Mouse (Mus musculus): ENCODE measurements around the gene Thada. TPM values are rescaled to one million over a fixed set of nuclear protein-coding genes. Genes with fewer than 3 reads are reported as not detected.

Gene Thada
- total and polyA plus RNA-seq, 3 experiments = 17.3 to 26.7 (median 22.2) TPM

GRCm38 (mm10) chr17:84194282-84195002, 271.6 kb downstream of the Thada start:
- Histone ChIP-seq H3K9ac (ENCODE audit: insufficient read depth, low read depth) (no peak overlapping the region), H3K27ac (ENCODE audit: insufficient read depth, low read depth) (no peak overlapping the region), H3K9me3 (replicated peaks; ENCODE audit: low read length) (no peaks in the 10 kb centered on the region), H3K4me3 (replicated peaks in 1 of 3; ENCODE audit: low read depth in 2 of 3, low read length in 2 of 3, poor library complexity in 1 of 3) (no peak overlapping the region), H3K36me3 (replicated peaks in 1 of 2; ENCODE audit: control insufficient read depth in 1 of 2, insufficient read depth in 1 of 2, low read length in 1 of 2) (peaks cover 31 to 84% of the 10 kb centered on the region in 2 experiments), H3K4me2 (ENCODE audit: insufficient read depth, low read depth, poor library complexity, severe bottlenecking) (no peak overlapping the region), H3K79me2 (replicated peaks; ENCODE audit: control insufficient read depth, extremely low read depth, insufficient read depth, poor library complexity, severe bottlenecking) (no peaks in the 10 kb centered on the region), H3K4me1 (ENCODE audit: control insufficient read depth in 1 of 2, insufficient read depth in 2 of 2) (peaks cover 12 to 54% of the 10 kb centered on the region in 2 experiments), H3K27me3 (replicated peaks) (no peaks in the 10 kb centered on the region)
- DNase-seq (ENCODE audit: extremely low read depth) = no peak
- in situ Hi-C loops (cut with MboI; ENCODE audit: low pct_ligation_motif_present, low pct_unique_long_range_greater_than_20kb, low sequenced_read_pairs) (loop anchor here (5.0 to 10.0 kb wide), 3 partner anchors 183 to 320 kb away; no protein-coding TSS in a partner anchor), dilution Hi-C loops (cut with MboI; ENCODE audit: extremely low pct_ligation_motif_present, extremely low pct_unique_long_range_greater_than_20kb, low sequenced_read_pairs) (no loop called here)
- no peak for TF ChIP-seq IRF4 (IDR thresholded peaks at IDR 0.05; ENCODE audit: low read depth, low read length)
- no peak for TF ChIP-seq JUND (conservative IDR thresholded peaks at IDR 0.05; ENCODE audit: low read depth, low read length)
- TF ChIP-seq ZKSCAN1 (IDR thresholded peaks at IDR 0.05; ENCODE audit: borderline replicate concordance, low read depth, low read length) = no peak
- TF ChIP-seq MAFK (IDR thresholded peaks at IDR 0.05; ENCODE audit: insufficient replicate concordance, low read length) = no peak
- TF ChIP-seq NRF1 (IDR thresholded peaks at IDR 0.05; ENCODE audit: low read depth, low read length) = no peak
- no peak for TF ChIP-seq ZNF384 (IDR thresholded peaks at IDR 0.05; ENCODE audit: low read depth, low read length)
- TF ChIP-seq RCOR1 (conservative IDR thresholded peaks at IDR 0.05; ENCODE audit: low read depth, low read length) = no peak
- TF ChIP-seq E2F4 (IDR thresholded peaks at IDR 0.05; ENCODE audit: insufficient replicate concordance, low read depth, low read length) = no peak
- TF ChIP-seq MAZ (IDR thresholded peaks at IDR 0.05; ENCODE audit: low read depth, low read length) = no peak

GRCm38 (mm10) chr17:84193411-84193810, 272.6 kb downstream of the Thada start:
- Histone ChIP-seq H3K27me3 (replicated peaks) (no peaks in the 10 kb centered on the region), H3K4me1 (ENCODE audit: control insufficient read depth in 1 of 2, insufficient read depth in 2 of 2) (peaks cover 15 to 63% of the 10 kb centered on the region in 2 experiments), H3K9ac (ENCODE audit: insufficient read depth, low read depth) (no peak overlapping the region), H3K27ac (ENCODE audit: insufficient read depth, low read depth) (no peak overlapping the region), H3K36me3 (replicated peaks in 1 of 2; ENCODE audit: control insufficient read depth in 1 of 2, insufficient read depth in 1 of 2, low read length in 1 of 2) (peaks cover 31 to 88% of the 10 kb centered on the region in 2 experiments), H3K79me2 (replicated peaks; ENCODE audit: control insufficient read depth, extremely low read depth, insufficient read depth, poor library complexity, severe bottlenecking) (no peaks in the 10 kb centered on the region), H3K9me3 (replicated peaks; ENCODE audit: low read length) (no peaks in the 10 kb centered on the region), H3K4me2 (ENCODE audit: insufficient read depth, low read depth, poor library complexity, severe bottlenecking) (no peak overlapping the region), H3K4me3 (replicated peaks in 1 of 3; ENCODE audit: low read depth in 2 of 3, low read length in 2 of 3, poor library complexity in 1 of 3) (no peak overlapping the region)
- in situ Hi-C loops (cut with MboI; ENCODE audit: low pct_ligation_motif_present, low pct_unique_long_range_greater_than_20kb, low sequenced_read_pairs) = loop anchor here (10.0 kb wide), 2 partner anchors 199 to 319 kb away; no protein-coding TSS in a partner anchor
- TF ChIP-seq CHD1 (IDR thresholded peaks at IDR 0.05; ENCODE audit: low read depth, low read length) (no peak), ETS1 (conservative IDR thresholded peaks at IDR 0.05; ENCODE audit: low read depth, low read length) (no peak), ZC3H11A (IDR thresholded peaks at IDR 0.05; ENCODE audit: low read depth, low read length) (no peak), JUND (conservative IDR thresholded peaks at IDR 0.05; ENCODE audit: low read depth, low read length) (no peak)
- dilution Hi-C loops (cut with MboI; ENCODE audit: extremely low pct_ligation_motif_present, extremely low pct_unique_long_range_greater_than_20kb, low sequenced_read_pairs) = no loop called here
- no peak for DNase-seq (ENCODE audit: extremely low read depth)

All from CH12.LX (cell line).